Mouse (Mus musculus) adrenal gland, postnatal 10 days (tissue): ENCODE measurements around the gene Atp5g1. TPM values are rescaled to one million over a fixed set of nuclear protein-coding genes. Genes with fewer than 3 reads are reported as not detected.

Experiments used
- DNase-seq: peaks from one replicate; pipeline ENCODE4 v3.0.0; 2021; ENCODE audit warnings: mixed read lengths
- total RNA-seq, 2 experiments: library from RNA; stranded (reverse); gene quantifications; 2 replicates each; pipeline ENCODE4 v1.2.3; 2021

The Atp5g1 gene
- total RNA-seq, 2 experiments from 2014 or later = 267 to 394 TPM

DNA sequence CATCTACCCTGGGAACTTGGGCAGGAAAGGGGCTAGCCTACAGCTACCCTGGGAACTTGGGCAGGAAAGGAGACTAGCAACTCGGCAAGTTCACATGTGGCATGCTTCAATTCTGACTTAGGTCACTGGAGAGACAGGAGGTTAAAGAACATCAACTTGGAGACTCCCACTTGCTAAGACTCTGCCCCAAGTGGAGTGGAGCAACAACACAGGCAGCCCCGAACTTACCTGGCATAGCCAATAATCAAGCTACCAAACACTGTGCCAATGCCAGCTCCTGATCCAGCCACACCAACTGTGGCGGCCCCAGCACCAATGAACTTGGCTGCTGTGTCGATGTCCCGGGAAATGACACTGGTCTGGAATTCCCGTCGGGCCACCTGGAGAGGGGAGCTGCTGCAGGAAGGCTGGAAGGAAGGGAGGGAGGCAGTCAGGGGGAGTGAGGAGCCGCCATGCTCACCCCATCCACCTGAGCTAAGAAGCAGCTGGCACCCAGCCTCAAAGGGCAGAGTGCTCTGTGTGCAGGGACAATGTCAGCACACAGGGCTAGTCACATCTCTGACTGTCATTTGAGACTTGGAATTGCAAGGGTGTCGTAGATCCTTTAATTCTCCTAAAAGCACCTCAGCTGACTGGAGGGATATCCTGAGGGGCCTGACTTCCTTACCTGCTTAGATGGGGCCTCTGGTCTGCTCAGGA is 2.0 kb downstream of the Atp5g1 start:
- DNase-seq = no peak

DNA sequence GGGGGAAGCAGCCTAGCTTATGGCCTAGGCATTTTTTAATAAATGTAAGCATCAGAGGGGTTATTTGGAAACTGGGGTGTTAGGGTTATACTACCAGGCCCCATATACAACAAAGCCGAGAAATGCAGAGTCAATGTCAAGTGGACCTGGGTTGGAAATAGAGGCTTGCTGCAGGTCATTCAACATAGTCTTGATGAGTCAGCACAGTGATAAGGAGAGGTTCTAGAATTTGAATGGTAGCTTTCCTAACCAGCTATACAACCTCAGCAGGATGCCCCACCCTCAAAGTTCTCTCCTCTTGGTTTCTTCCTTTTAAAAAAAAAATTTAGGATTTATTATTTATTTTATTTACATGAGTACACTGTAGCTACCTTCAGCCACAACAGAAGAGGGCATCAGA is 4.5 kb downstream of the Atp5g1 start:
- no peak for DNase-seq

DNA sequence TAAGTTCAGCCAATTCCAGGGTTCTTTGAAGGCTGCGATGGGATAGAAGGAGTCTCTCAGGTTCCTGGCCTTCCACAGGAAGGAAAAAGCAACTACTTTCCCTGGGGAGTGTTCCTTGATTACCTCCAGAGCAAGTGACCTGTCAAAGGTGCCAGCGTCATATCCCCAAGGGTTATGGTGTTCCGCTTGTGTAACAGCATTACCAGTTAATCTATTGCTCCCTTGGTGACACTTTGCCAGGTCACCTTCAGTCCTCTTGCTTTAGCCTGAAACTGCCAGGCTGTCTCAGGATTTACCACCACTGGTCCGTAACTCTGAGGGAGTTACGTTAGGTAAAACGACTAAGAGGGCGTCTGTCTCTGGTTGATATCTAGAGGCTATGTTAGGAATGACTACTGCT is 5.1 kb downstream of the Atp5g1 start:
- peak; percentile 58 for DNase-seq

DNA sequence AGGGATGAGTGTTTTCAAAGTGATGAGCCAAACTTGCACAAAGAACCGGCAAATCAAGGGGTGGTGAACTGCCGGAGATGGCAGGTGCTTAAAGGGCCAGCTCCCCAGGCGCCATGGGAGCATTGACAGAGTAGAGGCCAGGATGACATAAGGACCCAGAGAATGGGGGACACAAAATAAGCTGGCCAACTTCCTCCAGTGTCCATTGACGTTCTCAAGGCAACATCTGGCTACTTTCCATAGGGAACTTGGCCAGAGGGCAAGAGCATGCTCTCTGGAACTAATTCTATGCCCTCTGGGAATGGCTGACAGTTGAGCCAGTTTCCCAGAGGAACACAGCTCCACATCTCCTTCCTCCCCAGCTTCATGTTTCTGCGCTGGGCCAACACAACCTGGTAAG is 7.2 kb downstream of the Atp5g1 start:
- peak; percentile 50 for DNase-seq

DNA sequence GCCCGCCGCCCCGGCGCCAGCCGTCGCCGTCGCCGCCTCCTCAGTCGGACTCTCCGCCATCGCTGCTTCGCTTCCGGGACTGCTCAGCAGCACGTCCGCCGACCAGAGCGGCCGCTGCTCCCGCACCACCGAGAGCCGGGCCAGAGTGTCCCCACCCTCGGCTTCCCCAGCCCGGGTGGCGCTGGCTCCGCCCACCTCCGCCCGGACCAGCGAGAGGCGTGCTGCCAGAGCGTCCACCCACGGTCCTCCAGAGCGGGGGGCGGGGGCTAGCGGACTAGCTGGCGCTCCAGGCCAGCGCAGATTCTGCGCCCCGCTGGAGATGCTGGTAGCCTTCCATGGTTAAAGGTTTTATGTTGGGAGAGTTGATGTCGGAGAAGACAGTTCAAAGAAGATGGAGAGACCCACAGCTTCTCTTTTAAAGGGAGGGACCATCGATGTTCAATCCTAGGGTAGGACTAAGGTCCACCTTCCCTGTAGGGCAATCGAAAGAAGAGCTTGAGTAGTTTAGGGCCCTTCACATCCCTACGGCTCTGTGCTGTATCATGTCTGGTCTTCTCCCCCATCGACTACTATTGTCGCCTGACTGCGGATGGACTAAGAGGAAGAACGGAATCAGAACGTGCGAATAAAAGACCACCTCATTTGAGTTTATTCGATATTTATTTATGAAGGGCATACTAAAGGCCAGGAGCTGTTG is 10.1 kb downstream of the Atp5g1 start, which contains the start of gene Ube2z:
Gene Ube2z, minus strand, starts transcription at position 174 of the 697 bp plus-strand sequence.
- DNase-seq = peak; percentile 99

DNA sequence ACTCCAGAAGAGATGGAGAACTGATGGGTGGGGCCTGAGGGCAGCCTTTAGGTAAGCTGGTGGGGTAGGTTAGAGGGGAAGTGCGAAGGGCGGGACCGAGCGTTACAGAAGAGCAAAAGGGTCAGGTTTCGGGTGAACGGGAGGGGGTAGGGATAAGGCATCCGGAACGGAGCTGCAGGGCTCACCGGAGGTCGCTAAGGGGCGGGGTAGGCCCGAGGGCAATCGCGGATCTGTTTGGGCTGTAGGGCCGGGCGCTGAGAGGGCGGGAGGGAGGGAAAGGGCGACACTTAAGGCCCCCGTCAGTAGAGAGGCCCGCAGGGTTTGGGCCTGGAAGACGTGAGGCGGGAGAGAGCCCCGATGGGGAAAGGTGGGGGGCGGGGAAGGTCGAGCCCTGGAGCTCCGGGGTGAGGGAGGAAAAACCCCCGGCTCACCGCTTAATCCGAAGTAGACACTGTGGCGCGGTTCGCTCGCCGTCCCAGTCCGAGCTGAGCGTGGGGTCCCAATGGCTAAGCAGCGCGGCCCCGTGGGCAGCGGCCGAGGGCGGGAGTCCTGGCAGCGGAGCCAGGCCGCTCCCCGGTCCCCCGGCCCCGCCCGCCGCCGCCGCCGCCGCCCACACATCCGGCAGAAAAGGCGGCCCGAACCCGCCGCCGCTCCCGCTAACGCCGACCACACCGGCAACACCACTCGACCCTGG is 10.8 kb downstream of the Atp5g1 start:
- no peak for DNase-seq

DNA sequence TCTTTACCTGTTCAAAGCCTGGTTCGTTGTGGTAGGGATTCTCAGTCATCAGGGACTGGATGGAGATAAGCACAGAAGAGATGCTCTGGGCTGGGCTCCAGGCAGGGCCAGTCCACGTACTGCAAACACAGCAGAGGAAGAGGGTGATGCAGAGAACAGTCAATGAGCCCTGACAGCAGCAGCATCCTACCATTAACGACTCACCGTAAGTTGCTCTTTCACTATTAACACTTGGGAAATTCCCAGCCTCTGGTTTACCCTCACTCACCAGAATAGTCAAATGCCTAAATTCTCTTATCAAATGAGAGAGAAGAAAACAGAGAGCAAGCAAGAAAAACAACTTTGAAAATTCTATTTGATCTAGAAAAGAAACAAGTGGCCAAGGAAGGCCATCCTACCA is 17.2 kb downstream of the Atp5g1 start:
- DNase-seq = no peak

DNA sequence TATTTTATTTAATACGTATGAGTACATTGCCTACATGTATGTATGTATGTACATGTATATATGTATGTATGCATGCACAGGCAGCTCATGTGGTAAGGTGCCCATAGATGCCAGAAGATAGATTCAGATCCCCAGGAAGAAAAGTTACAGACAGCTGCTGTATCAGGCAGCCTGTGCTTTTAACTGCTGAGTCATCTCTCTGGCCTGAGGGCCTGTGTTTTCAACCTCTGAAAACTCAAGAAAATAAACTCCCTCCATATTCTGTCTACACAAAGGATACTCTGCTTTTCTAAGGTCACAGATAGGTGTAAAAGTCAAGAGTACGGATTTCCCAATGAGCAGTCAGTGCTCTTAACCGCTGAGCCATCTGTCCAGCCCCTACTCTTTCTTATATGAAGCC is 24.6 kb downstream of the Atp5g1 start:
- DNase-seq = no peak

DNA sequence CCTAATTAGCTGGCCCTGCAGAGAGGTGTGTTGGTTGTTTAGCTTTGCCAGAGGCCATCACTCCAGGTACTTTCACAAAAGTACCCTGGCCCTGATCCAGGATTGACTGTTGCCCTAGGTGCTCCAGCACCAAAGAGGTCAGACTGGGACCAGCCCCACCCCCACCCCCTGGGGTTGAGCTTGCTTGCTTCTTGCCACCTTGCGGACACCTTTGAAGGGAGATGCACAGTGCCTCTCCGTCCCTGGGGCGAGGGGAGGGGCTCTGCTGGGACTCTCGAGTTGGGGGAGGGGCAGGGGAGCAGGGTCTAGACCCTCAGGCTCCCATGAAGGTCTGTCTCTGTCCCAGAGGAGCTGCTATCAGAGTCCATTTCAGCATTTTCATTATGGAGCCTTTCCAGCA is 25.5 kb downstream of the Atp5g1 start:
- DNase-seq = no peak

DNA sequence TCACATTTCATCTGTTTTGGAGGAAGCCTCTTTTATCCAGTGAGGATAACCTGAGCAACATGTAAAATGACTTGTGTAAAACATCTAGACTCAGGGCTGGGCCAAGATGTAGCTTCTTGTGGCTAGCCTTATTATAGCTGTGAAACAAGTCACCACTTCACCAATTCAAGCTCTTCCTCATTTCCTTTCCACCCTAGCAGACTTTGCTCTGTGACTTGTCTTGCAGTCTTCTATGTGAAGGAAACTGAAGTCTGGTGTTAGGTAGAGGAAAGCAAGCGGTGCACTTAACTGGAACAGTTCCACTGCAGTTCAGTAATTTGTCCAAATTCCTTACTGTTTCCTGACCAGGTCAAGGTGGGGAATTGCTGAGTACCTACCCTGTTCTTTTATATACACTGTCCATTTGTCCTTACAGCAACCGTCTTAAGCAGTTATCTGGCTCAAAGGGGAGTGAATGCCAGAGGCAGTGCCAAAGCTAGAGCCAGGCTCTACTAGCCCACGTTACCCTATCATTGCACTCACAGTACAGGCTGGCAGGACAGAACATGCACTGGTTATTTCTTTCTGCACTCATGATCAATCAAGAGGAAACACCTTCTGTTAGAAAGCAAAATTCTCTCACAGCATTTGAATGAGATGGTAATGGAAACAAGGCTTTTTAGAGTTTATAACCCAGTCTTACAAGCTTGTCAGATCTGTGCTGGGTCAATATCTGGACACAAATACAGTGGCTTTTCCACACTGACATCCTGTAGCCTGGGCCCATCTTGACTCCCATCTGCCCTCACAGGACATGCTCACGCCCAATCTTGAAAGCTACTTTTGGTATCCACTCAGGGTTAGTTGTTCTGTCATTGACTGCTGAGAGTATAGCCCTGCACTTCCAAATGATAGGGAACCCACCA is 27.7 kb downstream of the Atp5g1 start:
- no peak for DNase-seq

DNA sequence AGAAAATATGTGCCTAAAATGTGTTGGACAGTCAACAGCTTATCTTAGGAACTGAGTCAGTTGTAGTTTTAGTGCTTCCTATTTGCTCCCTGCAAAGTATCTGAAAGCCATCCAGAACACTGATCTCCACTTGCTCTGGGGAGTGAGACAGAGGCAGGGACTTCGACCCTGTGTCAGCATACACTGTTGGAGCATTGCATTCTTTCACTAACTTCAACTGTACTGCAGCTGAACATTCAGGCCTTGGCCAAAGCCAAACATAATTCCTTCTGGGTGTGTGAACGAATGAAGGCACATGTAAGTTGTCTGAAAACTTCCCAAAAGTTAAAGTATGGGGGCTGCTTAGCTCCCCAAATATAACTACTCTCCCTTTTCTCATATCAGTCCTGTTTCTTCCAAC is 28.7 kb downstream of the Atp5g1 start:
- no peak for DNase-seq

DNA sequence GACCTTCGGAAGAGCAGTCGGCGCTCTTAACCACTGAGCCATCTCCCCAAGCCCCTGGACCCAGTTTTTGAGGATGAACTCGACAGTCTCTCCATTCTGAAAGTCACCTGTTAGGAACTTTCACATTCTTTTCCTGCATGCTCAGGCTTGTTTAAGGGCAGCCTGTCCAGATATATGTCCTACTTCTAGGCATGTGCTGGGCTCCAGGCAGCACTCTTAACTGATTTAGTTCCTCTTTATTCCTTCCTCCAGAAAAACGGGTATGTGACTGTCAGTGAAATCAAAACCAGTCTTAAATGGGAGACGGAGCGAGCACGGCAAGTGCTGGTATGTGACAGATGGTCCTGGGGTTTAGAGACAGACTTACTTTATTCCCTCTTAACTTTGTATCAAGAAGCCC is 29.4 kb downstream of the Atp5g1 start:
- no peak for DNase-seq

DNA sequence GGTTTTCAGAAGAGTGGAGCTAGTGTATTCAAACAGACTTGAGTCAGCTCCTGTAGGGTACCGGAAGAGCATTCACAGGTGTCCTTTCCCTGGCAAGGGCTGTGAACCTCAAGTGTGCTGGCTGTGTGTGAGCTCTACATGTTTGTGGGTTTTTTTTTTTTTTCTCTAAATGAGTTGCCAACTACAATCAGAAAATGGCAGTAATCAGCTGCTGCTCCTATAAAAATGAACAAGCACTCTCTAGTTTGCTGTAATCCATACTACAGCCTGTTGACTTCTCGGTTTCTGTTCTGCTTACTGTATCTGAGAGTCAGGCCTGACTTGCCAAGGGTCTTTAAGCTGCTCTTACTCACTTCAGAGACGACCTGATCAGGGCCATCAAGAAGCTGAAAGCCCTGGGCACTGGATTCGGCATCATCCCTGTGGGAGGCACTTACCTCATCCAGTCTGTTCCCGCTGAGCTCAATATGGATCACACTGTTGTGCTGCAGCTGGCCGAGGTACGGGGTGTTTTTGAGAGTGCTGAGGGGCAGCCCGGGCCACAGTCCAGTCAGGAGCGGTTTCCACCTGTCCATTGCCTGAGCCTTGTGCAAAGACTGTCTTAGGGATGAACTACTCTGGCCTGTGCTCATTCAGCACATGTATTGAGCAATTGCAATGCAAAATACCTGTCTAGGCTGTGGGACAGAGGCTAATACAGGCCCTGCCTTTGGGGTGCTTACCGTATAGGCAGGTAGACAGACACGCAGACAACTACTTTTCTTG is 30.5 kb downstream of the Atp5g1 start:
- DNase-seq = no peak

DNA sequence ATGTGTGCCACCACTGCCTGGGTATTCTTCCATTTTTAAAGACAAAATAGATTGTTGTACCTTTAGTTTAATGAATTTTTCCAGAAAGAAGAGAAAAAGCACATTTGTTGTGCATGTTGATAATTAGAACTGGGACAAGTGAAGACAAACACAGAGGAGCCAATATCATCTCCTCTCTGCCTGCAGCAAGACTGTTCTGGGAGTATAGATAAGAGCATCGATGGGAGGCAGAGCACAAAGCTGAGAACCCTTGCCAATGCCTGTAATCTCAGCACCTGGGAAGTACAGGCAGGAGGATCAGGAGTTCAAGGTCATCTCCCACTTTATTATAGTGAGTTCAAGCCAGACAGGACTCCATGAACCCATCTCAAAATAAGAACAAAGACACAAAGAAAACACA is 36.9 kb downstream of the Atp5g1 start:
- no peak for DNase-seq

DNA sequence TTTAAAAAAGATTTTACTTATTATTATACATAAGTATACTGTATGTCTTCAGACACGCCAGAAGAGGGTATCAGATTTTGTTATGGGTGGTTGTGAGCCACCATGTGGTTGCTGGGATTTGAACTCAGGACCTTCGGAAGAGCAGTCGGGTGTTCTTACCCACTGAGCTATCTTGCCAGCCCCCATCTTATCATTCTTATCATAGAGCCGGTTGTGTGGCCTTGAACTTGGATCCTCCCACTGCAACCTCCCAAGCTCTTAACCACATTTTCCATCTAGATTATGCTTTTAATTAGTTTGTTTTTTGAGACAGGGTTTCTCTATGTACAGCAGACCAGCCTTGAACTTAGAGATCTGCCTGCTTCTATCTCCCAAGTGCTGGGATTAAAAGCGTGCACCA is 38.0 kb downstream of the Atp5g1 start:
- DNase-seq = no peak

DNA sequence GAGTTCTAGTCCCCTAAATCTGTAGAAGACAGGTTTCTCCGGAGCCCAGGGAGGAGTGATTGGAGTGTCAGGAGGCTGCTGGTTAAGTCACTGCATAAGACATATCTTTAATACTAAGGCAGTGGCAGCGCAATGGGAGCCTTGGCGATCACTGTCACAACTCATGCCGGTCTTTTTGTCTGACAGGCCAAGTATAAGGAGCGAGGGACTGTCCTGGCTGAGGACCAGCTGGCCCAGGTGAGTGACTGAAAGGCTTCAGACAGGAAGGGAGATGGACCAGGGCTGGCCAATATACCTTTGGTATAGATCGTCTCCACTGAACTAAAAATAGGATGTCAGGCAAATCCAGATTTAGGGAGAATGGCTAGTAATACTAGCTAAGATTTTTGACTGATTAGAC is 40.3 kb downstream of the Atp5g1 start:
- DNase-seq = no peak

DNA sequence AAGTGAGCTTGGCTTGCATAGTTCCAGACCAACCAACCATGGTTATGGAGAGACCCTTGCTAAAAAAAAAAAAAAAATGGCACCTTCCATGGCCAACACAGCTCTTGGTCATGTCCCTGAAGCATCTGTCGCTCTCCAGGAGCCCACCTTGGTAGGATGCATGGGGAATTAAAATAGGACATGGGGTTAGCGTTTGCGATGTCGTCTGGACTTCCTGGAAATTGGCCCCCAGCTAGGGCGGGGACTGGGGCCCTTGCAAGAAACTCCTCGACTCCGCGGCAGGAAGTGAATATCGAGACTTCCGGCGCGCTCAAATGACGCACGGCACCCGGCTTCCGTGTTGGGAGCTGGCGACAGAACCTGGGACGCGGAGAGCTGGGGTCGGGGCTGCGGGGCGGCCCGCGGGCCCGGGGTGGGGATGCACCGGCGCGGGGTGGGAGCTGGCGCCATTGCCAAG is 40.8 kb downstream of the Atp5g1 start, which contains the start of gene Snf8:
Gene Snf8, plus strand, starts transcription at position 290 of the 457 bp plus-strand sequence.
- peak; percentile 98 for DNase-seq

DNA sequence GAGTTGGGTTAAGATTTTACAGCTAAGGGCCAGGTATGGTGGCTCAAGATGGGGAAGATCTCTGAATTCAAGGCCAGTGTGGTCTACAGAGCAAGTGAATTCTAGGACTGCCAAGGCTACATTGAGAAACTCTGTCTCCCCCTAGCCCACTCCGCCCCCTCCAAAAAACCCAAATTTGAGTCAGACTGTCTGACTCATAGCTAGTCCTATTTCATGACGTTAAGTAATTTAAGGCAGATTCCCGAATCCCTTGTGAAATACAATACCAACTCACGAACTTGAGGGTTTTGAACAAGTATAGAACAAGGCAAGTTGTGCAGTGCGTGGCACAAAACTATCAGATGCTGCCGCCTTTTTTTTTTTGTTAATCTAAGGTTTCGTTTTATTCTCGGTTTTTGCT is 41.4 kb downstream of the Atp5g1 start:
- no peak for DNase-seq

DNA sequence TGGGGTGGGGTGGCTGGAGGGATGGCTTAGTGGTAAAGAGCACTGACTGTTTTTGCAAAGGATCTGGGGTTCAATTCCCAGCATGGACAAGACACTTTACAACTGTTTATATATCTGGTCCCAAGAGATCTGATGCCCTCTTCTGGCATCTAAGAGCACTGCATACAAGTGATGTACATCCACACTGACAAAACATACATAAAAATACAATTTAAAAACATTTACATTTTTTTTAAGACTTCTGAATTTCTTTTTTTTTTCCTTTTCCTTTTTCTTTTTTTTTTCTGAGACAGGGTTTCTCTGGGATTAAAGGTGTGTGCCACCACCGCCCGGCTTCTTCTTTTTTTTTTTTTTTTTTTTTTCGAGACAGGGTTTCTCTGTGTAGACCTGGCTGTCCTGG is 42.2 kb downstream of the Atp5g1 start:
- DNase-seq = no peak

DNA sequence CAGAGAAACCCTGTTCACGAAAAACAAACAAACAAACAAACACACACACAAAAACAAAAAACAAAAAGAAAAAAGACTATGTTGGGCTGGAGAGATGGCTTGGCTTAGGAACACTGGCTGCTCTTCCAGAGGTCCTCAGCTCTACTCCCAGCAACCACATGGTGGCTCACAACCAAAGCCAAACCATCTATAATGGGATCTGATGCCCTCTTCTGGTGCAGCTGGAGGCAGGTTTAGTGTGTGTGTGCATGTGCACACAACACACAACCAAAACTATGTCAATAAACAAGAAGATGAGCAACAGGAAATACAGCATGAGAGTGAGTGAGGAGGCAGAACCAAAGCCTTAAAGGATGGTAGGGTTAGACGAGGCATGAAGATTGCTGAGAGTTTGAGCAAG is 43.8 kb downstream of the Atp5g1 start:
- DNase-seq = no peak

DNA sequence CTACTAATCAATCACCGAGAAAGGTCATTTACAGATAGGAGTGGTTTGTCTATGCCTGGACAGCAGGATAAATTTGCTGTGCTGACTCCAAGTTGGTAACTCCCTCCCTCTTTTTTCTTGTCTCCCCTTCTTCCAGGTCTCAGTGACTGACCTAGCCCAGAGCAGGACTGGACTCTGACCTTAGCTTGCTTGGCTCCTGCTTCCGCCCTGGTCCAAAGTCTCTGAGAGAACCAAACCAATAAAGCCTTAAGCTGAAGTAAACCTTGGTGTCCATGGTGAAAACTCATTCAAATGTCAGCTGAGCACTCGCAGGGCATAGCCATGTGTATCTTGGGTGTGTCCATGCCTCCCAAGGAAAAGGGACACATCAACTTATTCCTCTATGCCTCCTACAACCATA is 44.9 kb downstream of the Atp5g1 start:
- DNase-seq = no peak
